Mouse (Mus musculus) c-Kit-positive CD71-positive TER-119-negative erythroid progenitor cells, embryonic 14.5 days (primary cell): ENCODE measurements at regions not wholly inside any gene's neighbourhood (a gene's known extent, or its start where the extent isn't known, plus 50 kb on each side); places are given as distances from the start of the nearest gene placed in this dataset.
"Not testable (repeated sequence)": the region's sequence is repeated elsewhere in the genome, so short reads cannot be mapped to it uniquely, and the experiment has no call there.

Experiments
- DNase-seq: peaks from one replicate; pipeline ENCODE4 v3.0.0-alpha.2; 2013; ENCODE audit warnings: low read depth

DNA sequence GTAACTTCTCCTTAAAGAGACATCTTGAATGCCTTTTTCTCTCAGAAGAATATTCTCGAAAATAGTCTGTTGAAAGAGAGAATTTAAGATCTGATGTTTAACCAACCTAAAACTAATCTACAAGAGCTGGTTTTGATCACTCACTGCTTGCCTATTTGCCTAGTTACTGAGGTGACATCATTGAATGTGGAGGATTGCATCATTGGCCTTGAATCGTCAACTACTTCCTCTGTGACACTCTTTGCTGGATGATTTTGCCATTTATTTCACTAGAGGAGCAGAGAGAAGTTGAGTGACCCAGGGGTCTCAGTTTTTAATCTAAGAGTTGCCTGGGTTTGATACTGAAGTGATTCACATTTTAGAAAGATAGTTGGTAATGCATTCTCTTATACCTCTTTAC, 174.6 kb downstream of the Csl start:
- DNase-seq: no peak

GRCm38 (mm10) chr10:99592220-99592619, 167.2 kb downstream of the Csl start:
- DNase-seq: no peak

DNA sequence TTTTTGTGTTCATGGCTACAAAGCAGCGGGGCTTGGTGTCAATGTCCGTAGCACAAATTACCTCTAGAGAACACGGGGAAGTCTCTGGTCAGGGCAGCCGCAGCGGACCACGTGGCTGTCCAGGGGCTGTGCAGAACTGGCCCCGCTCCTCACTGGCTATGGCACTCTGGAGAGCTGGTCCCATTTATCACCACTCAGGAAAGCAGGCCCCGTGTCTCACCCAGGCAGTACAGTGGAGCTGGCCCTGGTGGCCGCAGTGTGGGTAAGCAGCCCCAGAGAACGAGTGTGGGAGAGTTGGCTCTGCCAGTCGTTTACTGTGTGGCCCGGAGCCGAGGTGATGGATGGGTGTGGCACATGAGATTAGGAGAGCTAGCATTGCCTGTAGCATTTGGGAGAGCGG, 163.8 kb downstream of the Csl start:
- no peak for DNase-seq

DNA sequence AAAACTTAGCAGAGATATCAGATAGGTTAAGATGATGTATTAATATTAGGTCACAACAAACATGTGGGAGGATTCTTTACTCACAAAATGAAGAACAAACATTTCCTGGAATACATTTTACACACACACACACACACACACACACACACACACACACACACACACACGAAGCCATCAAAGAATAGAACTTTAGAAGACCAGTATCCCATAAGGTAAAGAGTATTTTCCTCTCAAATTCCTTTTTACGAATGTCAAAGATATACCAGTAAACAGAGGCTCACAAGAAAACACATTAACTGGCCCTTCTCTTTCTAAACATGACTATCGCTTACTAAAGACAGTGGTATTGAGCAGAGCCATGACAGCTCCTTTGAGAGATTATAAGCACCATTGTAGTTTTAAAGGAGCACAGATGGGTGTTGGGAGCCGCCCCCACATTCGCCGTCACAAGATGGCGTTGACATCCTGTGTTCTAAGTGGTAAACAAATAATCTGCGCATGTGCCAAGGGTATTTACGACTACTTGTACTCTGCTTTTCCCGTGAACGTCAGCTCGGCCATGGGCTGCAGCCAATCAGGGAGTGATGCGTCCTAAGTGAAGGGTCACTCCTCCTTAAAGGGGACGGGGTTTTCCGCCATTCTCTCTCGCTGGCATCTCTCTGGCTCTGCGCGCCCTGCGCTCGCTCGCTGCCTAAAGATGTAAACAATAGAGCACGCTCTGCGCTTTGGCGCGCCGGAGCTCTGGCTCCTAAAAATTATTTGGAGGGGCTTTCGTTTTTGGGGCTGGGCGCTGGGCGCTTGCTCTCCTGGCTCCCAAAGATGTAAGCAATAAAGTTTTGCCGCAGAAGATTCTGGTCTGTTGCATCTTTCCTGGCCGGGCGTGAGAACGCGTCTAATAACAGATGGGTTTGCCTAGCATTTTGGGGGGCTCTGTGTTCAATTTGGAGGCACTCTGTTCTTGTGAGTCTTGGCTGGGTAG, 160.0 kb downstream of the Csl start:
- not testable (repeated sequence) for DNase-seq

DNA sequence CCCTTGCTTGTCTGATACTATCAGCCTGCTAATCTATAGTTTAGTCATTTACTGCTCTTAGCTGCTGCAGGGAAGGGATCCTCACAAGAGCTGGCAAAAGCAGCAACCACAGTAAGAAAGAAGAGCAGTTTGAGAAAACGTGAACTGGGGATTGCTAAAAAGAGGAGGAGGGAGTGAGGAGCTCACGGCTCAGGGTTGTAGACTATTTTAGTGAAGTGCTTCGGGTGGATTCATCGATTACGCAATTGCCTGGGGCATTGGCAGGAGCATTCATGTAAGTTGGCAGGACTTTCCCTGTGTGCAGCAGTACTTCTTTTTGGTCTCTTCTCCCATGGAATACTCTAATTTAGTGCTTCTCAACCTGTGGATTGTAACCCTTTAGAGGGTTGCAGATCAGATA, 157.1 kb downstream of the Csl start:
- no peak for DNase-seq

GRCm38 (mm10) chr10:99604172-99604571, 155.3 kb downstream of the Csl start:
- DNase-seq: no peak

DNA sequence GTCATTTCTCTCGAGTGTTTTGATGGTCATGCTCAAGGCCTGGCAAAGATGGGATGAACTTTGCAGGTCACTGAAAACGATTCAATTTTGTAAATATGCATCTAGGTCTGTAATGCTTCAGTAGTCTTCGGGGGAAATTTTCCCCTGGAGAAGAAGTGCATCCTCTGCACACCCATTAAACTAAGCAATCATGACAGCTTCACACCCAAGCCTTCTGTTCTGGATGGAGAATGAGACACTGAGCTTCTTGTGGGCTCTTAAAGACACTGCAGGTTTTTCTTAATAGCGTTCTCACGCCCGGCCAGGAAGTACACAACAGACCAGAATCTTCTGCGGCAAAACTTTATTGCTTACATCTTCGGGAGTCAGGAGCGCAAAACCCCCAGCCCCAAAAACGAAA, 151.0 kb downstream of the Csl start:
- no peak for DNase-seq

GRCm38 (mm10) chr10:99609420-99609819, 150.0 kb downstream of the Csl start:
- no peak for DNase-seq

- DNase-seq: no peak
Measured at GRCm38 (mm10) chr10:99610890-99611289, 148.6 kb downstream of the Csl start.

DNA sequence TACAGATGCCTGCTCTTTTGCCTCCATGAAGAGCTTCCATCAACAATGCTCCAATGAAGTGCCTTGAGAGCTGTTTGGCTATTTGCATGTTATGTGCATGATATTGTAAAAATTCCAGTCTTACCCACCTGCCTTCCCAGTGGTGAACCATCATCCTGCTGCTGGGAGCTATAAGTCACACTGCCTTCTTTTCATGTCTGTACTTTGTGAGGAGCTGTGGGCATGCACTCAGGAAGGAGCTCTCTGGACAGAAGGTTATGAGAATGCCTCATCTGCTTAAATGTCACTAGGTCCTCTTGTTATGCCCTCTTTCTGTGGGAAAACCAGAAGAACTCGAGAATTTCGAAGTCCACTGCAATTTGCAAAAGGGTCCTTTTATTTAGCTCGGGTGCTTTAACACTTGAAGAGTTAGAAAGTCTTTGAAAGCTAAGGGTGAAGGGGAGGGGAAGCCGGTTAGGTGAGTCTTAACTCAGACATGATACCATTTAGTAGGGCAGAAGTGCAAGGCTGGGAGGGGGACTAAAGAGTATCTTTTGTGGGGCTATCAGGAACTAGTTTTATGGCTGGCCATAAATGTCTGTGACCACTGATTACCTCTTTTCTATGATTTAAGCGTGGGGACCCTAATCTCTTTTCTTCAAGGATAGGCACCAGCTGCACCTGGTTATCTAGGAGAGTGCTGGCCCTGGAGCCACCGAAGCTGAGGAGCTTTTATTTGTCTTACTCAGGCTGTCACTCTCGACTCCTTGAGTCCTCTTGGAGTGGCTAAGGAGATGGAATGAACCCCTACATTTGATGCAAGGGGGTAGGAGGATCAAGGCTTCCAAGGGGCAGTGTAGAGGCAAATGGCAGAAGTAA, 144.8 kb downstream of the Csl start:
- DNase-seq: no peak

GRCm38 (mm10) chr10:99615371-99615770, 144.1 kb downstream of the Csl start:
- DNase-seq: no peak

GRCm38 (mm10) chr10:99615779-99616178, 143.7 kb downstream of the Csl start:
- peak; percentile 45 for DNase-seq

DNA sequence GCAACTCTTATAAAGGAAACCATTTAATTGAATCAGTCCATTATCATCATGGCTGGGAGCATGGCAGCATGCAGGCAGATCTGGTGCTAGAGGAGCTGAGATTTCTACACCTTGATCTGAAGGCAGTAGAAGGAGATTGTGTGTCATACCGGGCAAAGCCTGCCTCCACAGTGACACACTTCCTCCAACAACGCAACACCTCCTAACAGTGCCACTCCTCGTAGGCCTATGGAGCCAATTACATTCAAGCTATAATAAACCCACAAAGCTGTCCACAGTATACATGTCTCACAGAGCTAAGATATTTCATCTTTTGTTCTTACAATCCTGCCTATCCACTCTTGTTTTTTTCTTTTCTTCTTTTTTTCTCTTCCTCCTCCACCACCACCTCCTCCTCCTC, 141.8 kb downstream of the Csl start:
- no peak for DNase-seq

DNA sequence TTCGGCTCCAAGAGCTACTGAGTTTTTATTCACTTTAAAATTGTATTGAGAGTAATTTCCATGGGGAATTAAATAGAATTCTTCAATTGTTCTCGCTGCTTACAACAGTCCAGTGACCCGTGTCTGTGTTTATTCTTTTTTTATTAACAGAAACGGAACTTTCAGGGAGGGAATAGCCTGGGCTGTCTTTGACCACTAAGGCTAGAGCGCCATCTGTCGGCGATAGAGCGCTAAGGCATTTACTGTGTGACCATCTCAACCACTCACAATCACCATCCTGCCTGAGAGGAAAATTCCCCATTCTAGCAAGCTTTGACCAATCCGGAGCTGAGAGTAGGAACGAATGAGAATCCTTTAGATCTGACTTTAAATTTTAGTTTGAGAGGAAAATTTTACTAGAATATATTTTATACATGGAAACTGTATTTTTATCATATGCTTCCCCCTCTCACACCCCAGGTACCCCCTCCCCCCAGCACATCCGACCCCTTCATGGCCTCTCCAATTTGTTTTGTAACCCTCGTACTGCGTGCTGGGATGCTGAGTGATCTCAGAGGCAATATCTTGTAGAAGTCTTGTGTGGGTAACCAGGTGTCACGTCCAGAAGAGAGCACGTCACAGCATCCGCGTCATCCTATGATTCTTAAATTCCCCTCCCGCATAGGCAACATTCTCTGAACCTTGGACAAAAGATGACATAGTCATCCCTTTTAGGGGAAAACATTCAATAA, 139.9 kb downstream of the Csl start:
- DNase-seq: peak; percentile 25

GRCm38 (mm10) chr10:99620489-99620888, 139.0 kb downstream of the Csl start:
- DNase-seq: no peak

- no peak for DNase-seq
Measured at GRCm38 (mm10) chr10:99627355-99627754, 132.1 kb downstream of the Csl start.

DNA sequence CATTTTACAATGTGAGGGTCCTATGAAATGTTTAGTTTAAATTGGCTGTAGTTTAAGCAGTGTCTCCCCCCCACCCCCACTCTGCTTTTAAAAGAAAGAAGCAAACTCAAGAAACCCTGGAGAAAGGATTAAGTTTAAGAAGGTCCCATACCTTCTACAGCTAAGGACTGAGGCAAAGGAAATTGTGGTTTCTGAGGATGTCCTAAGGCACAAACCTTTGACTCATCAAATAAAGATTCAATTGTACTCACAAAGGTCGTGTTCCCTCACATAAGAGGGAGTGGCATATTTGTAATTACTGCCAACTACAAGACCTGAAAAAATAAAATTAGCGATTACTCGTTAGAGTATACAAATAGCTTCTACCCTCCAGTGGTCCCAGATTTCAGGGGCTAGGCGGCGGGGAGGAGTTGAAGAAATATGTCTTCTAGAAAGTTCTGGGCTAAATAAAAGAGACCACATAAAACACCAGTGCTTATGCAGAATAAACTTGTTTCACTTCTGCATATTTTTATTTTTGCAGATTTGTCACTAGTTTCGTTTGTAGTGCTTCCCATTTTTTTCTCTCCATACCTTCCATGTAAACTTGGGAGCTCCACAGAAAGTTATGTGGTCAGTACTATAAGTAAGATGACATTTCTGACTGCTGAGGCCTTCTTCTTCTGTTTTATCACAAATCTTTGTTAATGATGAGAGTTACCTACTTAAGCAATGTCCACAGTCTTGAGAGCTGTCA, 127.0 kb downstream of the Csl start:
- DNase-seq: no peak

GRCm38 (mm10) chr10:99635796-99636195, 123.7 kb downstream of the Csl start:
- DNase-seq: no peak

GRCm38 (mm10) chr10:99639022-99639421, 120.4 kb downstream of the Csl start:
- DNase-seq: no peak

DNA sequence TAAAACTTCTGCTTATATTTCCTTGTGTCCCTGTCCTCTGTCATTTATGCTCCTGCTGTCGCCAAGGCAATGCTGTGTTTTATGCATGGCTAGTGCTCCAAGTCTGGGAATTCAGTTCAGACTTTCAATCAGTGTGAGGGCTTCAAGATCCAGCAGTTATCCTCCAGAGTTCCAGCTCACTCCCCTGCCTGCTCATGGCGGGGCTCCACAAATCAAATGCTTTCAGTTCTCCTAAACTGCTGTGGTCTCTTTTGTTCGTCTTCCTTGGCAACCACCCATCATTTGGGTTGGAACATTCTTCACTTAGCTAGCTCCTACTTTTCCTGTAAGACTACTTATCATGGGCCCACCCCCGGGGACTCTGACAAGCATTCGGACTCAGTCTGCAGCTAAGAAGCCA, 120.0 kb downstream of the Csl start:
- no peak for DNase-seq

GRCm38 (mm10) chr10:99641784-99642183, 117.7 kb downstream of the Csl start:
- no peak for DNase-seq
